Mouse (Mus musculus): ENCODE results near the gene 4931414P19Rik. TPM values are rescaled to one million over a fixed set of nuclear protein-coding genes. Genes with fewer than 3 reads are reported as not detected.
"Not testable (repeated sequence)": the region's sequence is repeated elsewhere in the genome, so short reads cannot be mapped to it uniquely, and the experiment has no call there.

Gene 4931414P19Rik
- total RNA-seq, 2 experiments from 2014 or later = 8.3 to 9.3 TPM

DNA sequence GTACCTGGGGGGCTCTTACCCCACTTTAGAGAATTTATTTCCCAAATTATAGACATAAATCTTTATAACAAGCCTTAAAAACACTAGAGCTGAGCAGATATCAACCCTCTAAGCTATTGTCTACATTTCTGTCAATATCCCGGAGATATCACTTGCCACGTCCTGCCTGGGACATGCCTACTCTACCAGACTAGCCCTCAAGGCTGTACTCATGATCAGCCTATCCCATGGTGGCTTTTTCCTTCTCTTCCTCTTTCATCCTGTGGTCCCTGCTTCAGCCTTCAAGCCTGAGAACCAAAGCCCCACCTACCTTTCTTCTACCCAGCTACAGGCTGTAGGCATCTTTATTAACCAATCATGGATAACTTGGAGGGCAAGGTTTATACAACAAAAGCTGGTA, 24.0 kb upstream of the 4931414P19Rik start:
- DNase-seq (ENCODE audit: low spot score in 2 of 2) = no peak

GRCm38 (mm10) chr14:54628103-54628502, 22.3 kb upstream of the 4931414P19Rik start:
- DNase-seq (ENCODE audit: low spot score in 2 of 2) = no peak

- DNase-seq (ENCODE audit: low spot score in 2 of 2) = no peak
Measured at GRCm38 (mm10) chr14:54624976-54625375, 19.2 kb upstream of the 4931414P19Rik start.

GRCm38 (mm10) chr14:54623334-54623733, 17.5 kb upstream of the 4931414P19Rik start:
- no peak for DNase-seq (ENCODE audit: low spot score in 2 of 2)

- no peak for DNase-seq (ENCODE audit: low spot score in 2 of 2)
Measured at GRCm38 (mm10) chr14:54621133-54621532, 15.3 kb upstream of the 4931414P19Rik start, which contains the start of gene Psmb11. TSS of gene Psmb11 (plus strand) at chr14:54621433.

DNA sequence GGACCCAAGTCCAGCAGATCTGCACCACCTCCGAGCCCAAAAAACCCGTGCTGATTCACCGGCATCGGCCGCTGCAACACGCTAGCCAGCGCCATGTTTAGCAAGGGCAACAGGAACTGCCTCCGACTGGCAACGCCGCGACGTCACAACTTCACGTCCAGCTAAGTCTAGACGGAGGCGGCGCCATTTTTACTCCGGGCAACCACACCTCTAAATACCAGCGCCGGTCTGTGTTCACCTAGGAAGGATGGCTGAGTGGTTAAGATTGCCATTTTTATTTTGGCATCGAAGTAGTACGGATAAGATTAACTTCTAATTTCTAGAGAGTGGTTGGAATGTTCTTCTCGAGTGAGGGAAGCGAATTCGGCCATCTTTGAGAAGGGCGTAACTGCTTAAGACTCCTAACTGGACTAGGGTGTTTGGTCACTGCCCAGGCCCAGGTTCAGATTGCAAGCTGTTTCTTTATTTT, 12.1 kb upstream of the 4931414P19Rik start, which contains the start of gene Psmb5:
Psmb5 (minus strand) TSS at position 126 of the 469 bp plus-strand sequence.
- DNase-seq (ENCODE audit: low spot score in 2 of 2) = peak; percentile 81 to 89

DNA sequence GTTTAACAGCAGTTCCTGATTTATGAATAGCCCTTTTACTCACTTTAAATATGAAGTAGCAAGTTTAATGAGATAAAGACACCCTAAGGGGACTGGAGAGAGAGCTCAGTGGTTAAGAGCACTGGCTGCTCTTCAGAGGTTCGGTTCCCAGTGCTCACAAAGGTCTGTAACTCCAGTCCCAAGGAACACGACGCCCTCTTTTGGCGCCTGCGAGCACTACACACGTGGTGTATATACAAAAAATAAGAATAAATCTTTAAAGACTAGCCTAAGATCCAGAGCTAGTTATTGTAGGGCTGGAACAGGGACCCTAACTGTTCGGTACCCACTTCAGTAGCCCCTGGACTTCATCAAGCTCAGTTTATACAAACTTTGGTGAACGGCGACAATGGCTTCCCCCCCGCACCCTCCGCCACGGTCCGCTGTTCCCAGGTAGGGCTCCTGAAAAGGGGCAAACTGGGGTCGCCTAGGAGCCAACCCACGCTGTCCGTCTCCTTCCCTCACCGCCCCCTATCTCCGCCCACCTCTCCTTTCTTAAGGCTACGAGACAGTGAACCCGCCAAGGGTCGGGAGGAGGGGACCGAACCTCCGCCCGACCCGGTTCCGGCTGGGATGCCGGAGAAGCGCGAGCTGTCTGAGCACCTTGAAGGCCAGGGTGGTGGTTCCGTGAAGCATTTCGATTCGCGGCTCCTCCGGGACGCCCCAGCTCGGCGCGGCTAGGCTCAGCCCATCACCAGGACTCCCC, 11.5 kb upstream of the 4931414P19Rik start:
- no peak for DNase-seq (ENCODE audit: low spot score in 2 of 2)

GRCm38 (mm10) chr14:54616226-54616825, 10.5 kb upstream of the 4931414P19Rik start:
- no peak for DNase-seq (ENCODE audit: low spot score in 2 of 2)

GRCm38 (mm10) chr14:54614130-54614529, 8.3 kb upstream of the 4931414P19Rik start:
- DNase-seq (ENCODE audit: low spot score in 2 of 2) = not testable (repeated sequence)

DNA sequence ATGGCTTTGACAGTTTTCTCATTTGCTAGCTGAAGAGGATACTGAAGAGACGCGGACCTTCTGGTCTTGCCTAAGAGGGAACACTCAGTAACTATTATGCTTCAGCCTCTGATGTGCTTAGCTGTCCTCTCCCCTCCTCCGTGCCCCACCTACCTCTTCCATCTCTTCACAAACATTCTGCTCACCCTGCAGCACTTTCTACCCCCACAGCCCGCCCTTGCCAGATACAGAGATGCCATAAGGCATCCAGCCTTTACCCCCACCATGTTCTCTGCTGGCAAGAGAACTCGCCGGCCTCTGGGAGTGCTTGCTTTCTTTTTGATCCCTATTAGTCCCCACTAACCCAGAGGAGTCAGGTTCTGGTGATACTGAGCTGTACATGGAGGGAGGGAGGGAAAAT, 4.9 kb upstream of the 4931414P19Rik start:
- peak; percentile 34 to 72 for DNase-seq (ENCODE audit: low spot score in 2 of 2)

DNA sequence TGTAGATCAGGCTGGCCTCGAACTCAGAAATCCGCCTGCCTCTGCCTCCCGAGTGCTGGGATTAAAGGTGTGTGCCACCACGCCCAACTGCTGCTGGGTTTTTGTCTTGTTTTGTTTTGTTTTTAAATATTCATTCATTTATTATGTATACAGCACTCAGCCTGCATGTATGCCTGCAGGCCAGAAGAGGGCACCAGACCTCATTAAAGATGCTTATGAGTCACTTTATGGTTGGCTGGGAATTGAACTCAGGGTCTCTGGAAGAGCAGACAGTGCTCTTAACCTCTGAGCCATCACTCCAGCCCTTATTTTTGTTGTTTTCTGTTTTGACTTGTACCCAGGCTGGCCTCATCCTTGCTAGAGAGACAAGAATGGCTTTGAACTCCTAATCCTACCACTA, 4.2 kb upstream of the 4931414P19Rik start:
- DNase-seq (ENCODE audit: low spot score in 2 of 2) = no peak

DNA sequence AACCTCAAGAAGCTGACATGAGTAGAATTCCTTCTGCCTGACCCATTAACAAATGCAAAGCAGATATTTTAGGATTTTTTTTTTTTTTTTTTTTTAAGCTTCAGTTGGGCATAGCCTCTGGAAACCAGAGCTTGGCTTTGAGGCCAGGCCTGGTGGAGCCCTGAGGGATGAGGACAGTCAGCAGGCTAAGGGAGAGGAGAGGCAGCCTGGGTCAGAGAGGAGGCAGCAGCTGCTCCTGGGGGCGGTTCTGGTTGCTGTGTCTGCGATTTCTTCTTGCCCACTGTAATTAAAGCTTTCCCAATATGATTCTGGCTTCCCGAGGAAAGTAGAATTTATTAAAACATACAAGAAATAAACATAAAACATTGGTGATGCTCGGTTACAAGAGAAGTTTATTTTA, 3.5 kb upstream of the 4931414P19Rik start:
- DNase-seq (ENCODE audit: low spot score in 2 of 2) = no peak

DNA sequence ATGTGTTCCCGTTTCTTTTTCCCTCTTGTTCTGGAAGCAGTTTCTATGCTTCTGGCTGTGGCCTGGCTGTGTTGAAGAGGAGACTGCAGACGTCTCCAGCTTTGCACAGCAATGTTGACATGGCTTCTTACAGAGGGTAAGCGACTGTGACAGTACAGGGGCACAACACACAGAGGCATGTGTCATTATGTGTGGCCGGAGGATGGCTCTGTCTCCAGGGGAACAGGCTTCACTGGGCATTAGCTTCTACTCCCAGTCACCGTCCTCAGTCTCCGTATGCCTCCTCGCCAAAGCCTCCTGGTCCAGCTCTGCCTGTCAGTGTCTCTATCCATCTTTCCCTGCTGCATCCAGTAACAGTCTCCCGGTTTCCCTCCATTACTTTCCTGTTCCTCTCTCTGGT, 1.4 kb upstream of the 4931414P19Rik start:
- no peak for DNase-seq (ENCODE audit: low spot score in 2 of 2)

DNA sequence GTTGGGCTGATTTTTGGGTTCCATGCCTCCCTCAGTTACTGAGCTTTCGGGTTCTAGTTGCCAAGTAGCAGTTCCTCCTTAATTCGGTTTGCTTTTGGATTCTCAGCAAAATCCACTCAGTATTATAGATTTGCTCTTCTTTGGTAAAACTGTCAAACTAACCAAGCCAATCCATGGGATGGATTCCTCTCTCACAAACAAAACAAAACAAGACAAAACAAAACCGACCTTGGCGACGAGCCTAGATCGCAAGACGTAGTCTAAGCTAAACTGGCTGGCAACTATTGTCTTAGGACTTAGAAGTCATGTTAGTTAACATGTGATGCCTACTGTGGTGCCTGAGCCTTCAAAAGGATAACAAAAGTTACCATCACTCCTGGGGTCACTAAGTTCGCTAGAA, 2.1 kb downstream of the 4931414P19Rik start:
- DNase-seq (ENCODE audit: low spot score in 2 of 2) = no peak

DNA sequence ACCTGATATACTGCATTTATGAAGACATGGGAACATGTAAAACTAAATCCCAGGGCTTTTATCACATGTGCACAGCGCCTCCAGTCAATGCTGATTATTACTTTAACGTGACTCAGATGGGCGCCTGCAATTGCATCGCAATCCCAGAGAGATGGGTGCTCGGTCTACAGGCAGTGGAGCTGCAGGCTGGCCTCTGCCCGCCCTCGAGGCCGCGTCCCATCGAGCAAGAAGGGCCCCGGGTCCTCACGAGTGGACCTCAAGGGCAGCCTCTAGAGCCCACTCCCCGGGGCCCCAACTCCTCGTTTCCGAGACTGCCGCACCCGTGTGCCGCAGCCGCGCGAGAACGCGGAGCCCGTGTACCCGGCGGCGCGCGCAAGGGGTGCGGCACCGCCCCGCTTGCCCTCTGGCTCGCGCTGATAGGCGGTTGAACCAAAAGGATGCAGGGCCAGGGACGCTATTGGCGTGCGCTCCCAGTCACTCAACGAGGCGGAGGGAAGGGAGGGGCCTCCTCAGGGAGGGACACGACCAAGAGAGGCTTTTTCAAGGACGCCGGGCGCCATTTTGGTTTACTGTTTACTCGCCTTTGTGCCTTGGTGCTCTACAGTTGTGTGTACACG, 2.6 kb downstream of the 4931414P19Rik start:
- DNase-seq (ENCODE audit: low spot score in 2 of 2) = peak; percentile 93 to 95

DNA sequence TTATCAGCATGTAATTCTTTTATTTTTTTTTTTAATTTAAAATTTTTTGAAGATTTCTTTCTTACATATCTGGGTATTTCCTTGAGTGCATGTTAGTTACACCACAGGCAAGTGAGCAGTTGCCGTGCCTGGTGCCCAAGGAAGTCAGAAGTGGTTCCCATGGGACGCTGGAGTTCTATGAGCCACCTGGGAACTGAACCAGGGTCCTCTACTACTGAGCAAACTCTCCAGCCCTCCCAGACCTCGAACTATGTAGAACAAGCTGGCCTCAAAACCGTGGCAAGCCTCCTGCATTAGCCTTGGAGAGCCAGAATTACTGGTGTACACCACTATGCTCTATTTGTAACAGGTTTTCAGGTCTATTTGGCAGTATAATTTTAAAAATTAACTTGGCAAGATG, 3.2 kb downstream of the 4931414P19Rik start:
- DNase-seq (ENCODE audit: low spot score in 2 of 2) = no peak

- DNase-seq (ENCODE audit: low spot score in 2 of 2) = no peak
Measured at GRCm38 (mm10) chr14:54601601-54602000, 4.2 kb downstream of the 4931414P19Rik start.

DNA sequence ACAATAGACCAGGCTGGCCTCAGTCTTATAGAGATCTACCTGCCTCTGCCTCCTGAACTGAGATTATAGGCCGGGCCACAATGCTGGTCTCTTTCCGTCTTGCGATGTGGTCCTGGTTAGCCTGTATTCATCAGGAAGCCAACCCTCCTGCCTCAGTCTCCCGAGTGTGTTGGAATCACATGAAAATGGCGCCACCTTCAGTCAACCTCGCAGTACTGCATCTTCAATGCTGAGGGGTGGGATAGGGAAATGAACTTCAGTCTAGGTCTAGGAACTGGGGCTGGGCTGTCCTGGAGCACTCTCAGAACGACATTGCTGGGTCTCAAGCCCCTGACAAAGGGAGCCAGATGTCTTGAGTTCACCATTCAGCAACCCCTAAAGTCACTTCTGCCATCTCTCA, 8.7 kb downstream of the 4931414P19Rik start:
- DNase-seq (ENCODE audit: low spot score in 2 of 2) = no peak

DNA sequence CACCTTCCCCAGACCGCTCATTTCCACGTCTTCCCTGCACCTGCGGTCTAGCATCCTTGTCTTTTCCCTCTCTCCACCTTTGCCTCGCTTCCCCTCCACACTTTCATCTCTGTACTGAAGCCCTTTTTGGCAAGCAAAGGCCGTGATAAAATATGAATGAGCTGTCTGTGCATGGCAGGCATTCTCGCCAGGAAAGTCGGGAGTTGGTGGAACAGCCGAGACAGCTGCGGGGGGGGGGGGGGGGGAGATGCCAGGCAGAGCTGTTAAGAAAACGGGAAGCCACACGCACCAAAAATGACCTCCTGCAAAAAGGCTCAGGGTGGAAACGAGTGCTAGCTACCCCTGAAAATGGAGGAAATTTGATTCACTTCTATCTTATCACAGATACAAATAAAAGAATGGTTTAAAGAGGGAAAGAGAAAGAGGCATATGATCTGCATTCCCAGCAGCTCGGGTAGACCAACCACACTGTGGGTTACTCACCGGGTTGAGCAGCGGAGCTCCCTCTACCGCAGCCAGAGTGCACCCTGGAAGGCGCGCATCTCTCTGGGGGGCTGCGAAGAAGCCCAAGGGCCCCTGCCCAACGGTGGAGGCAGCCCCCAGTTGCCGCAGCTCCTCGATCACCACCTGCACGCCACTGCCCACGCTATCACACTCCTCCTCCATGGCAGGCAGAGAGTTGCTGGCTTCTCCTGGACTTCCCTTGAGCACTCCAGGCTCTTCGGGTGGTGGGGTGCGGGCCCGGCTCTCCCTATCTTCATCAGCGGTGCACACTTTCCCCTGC, 11.0 kb downstream of the 4931414P19Rik start:
- DNase-seq (ENCODE audit: low spot score in 2 of 2) = peak; percentile 48 to 65

- DNase-seq (ENCODE audit: low spot score in 2 of 2) = no peak
Measured at GRCm38 (mm10) chr14:54594055-54594454, 11.7 kb downstream of the 4931414P19Rik start.

DNA sequence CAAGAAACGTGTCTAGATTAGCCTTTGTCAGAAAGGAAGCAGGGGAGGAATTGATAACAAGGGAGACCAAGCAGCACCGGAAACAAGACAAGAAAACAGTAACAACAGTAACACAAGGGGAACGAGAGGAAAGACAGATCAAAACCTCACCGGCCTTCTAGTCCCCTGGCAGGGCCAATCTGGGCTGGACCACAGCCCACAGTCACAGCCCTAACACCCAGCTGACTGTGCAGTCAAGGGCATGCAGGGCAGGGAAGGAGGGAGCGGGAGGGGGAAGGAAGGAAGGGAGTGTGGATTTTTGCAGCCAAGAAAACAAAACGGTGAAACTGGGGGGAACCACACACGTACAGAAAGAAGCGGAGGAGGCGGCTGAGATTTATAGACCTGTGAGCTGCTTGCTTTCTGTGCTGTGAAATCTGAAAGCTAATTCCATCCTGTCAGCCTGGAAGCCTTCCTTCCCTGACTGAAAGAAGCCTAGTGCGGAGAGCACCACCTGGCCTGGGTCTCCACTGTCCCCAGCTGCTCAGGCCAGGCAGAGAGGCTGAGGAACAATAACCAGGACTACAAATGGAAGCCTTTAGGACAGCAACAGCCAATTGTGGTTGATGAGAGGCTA, 13.4 kb downstream of the 4931414P19Rik start:
- DNase-seq (ENCODE audit: low spot score in 2 of 2) = peak; percentile 42 to 68
